In the genomic region with DNA sequence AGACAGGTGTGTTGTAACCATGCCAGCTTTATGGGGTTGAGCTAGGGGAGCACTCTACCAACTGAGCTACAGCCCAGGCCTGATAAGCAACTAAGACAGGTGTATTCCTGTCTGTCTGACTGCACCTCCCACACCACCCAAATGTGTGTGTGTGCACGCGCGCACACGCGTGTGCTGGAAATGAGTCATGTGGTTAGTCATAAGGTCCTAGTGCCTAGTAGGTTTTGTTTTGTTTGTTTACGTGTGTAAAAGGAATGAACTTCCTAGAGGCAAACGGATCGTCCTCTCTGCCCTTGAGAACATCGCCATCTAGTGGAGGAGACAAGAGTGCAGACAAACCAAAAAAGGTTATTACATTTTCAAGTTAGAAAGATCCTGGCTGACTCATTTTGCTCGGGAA, we compare ENCODE assay signal across 8 mouse cellular contexts. TPM values are rescaled to one million over a fixed set of nuclear protein-coding genes. Genes with fewer than 3 reads are reported as not detected.
DNase-seq lines count a peak whose midpoint lies in the region; ATAC-seq and TF ChIP-seq lines count a peak whose summit lies in the region.

No protein-coding gene starts in this region.

- intact Hi-C loops in gastrocnemius, adult 2 months (cut with DNase I): loop anchor here (1.0 kb wide), 1 partner anchor 228 kb away; no protein-coding TSS in a partner anchor
- intact Hi-C loops in gastrocnemius, postnatal 14 days (cut with DNase I; ENCODE audit: low total_unique reads): loop anchor here (10.0 kb wide), 1 partner anchor 339 kb away; no protein-coding TSS in a partner anchor

- H3K27me3 ChIP-seq in G1E (ENCODE audit: insufficient read depth, low read length): peaks cover 9% of the 10 kb centered on the region
- no peaks in the 10 kb centered on the region for H3K27me3 ChIP-seq in embryonic facial prominence, embryonic 10.5 days (replicated peaks; ENCODE audit: low read depth, poor library complexity, severe bottlenecking)
- no peaks in the 10 kb centered on the region for H3K27me3 ChIP-seq in limb, embryonic 14.5 days (ENCODE audit: control insufficient read depth, insufficient read depth, low read length)
- H3K27me3 ChIP-seq in midbrain, embryonic 14.5 days (ENCODE audit: control insufficient read depth, insufficient read depth, low read length): no peaks in the 10 kb centered on the region

- no peak for DNase-seq in gastrocnemius, adult 2 months
- DNase-seq in gastrocnemius, postnatal 14 days: no peak
- peak; percentile 22 for DNase-seq in G1E (ENCODE audit: low spot score)
- peak; percentile 40 for DNase-seq in embryonic facial prominence, embryonic 10.5 days (ENCODE audit: low spot score)
- peak; percentile 51 for DNase-seq in heart, postnatal 4 days
- DNase-seq in limb, embryonic 14.5 days (ENCODE audit: low spot score): peak; percentile 60
- peak; percentile 89 for DNase-seq in midbrain, embryonic 14.5 days
- DNase-seq in gastrocnemius, adult 8-10 months (ENCODE audit: low spot score in 2 of 2): no peak

- H3K9ac ChIP-seq in limb, embryonic 14.5 days (ENCODE audit: low read depth, low read length, severe bottlenecking): no peak overlapping the region
- no peak overlapping the region for H3K9ac ChIP-seq in midbrain, embryonic 14.5 days (replicated peaks; ENCODE audit: low read length)

- H3K4me1 ChIP-seq in G1E (ENCODE audit: insufficient read depth, low read depth, low read length): peaks cover 3% of the 10 kb centered on the region
- no peaks in the 10 kb centered on the region for H3K4me1 ChIP-seq in embryonic facial prominence, embryonic 10.5 days
- H3K4me1 ChIP-seq in limb, embryonic 14.5 days (ENCODE audit: control insufficient read depth, insufficient read depth, low read length): no peaks in the 10 kb centered on the region
- no peaks in the 10 kb centered on the region for H3K4me1 ChIP-seq in midbrain, embryonic 14.5 days (ENCODE audit: control insufficient read depth, insufficient read depth, low read length)

- H3K4me2 ChIP-seq in limb, embryonic 14.5 days (replicated peaks; ENCODE audit: low read depth, low read length, severe bottlenecking): no peak overlapping the region; the same call in 1 of the 2 replicates
- peak overlapping the region; percentile 19; the same call in 1 of the 2 replicates for H3K4me2 ChIP-seq in midbrain, embryonic 14.5 days (ENCODE audit: low read length)

- 17% methylated on average over 10 of the region's 10 CpGs for WGBS in embryonic facial prominence, embryonic 10.5 days
- 10% methylated on average over 10 of the region's 10 CpGs for WGBS in limb, embryonic 14.5 days
- 20% methylated on average over 10 of the region's 10 CpGs for WGBS in midbrain, embryonic 14.5 days

- peak overlapping the region; percentile 38; the same call in 1 of the 2 replicates for H3K27ac ChIP-seq in gastrocnemius, adult 2 months
- no peak overlapping the region for H3K27ac ChIP-seq in embryonic facial prominence, embryonic 10.5 days (replicated peaks)
- H3K27ac ChIP-seq in limb, embryonic 14.5 days (replicated peaks; ENCODE audit: low read depth, low read length): no peak overlapping the region
- no peak overlapping the region for H3K27ac ChIP-seq in midbrain, embryonic 14.5 days (replicated peaks; ENCODE audit: low read depth, low read length)

- H3K9me3 ChIP-seq in G1E (replicated peaks): no peaks in the 10 kb centered on the region
- no peaks in the 10 kb centered on the region for H3K9me3 ChIP-seq in embryonic facial prominence, embryonic 10.5 days
- H3K9me3 ChIP-seq in limb, embryonic 14.5 days (ENCODE audit: control insufficient read depth, low read length): no peaks in the 10 kb centered on the region
- H3K9me3 ChIP-seq in midbrain, embryonic 14.5 days (ENCODE audit: control insufficient read depth, low read length): no peaks in the 10 kb centered on the region

- no peak for TF ChIP-seq POLR2A in limb, embryonic 14.5 days (IDR thresholded peaks at IDR 0.05; ENCODE audit: borderline replicate concordance, extremely low read depth, insufficient read depth, insufficient read length)

- peak; percentile 84 for TF ChIP-seq CTCF in gastrocnemius, adult 2 months (IDR thresholded peaks at IDR 0.05)
- peak; percentile 57; the same call in 1 of the 2 replicates for TF ChIP-seq CTCF in G1E (IDR thresholded peaks at IDR 0.05; ENCODE audit: low read depth, low read length)

- ATAC-seq in G1E (ENCODE audit: extremely low read depth, insufficient number of reproducible peaks, low FRiP score, poor library complexity, severe bottlenecking): peak; percentile 72
- ATAC-seq in limb, embryonic 14.5 days (ENCODE audit: low FRiP score, low read depth): 0 out of 2 replicates have a peak, but pooled peaks have one; percentile 19
- no peak for ATAC-seq in midbrain, embryonic 14.5 days (ENCODE audit: low FRiP score, low TSS enrichment)

- H3K36me3 ChIP-seq in G1E (replicated peaks): no peaks in the 10 kb centered on the region
- no peaks in the 10 kb centered on the region for H3K36me3 ChIP-seq in embryonic facial prominence, embryonic 10.5 days (replicated peaks)
- H3K36me3 ChIP-seq in limb, embryonic 14.5 days (ENCODE audit: control insufficient read depth, insufficient read depth, low read length): no peaks in the 10 kb centered on the region
- H3K36me3 ChIP-seq in midbrain, embryonic 14.5 days (ENCODE audit: control insufficient read depth, insufficient read depth, low read length): no peaks in the 10 kb centered on the region

- H3K4me3 ChIP-seq in gastrocnemius, adult 2 months: peak overlapping the region; percentile 37
- no peak overlapping the region for H3K4me3 ChIP-seq in G1E (ENCODE audit: low read depth, low read length)
- H3K4me3 ChIP-seq in embryonic facial prominence, embryonic 10.5 days: no peak overlapping the region
- H3K4me3 ChIP-seq in limb, embryonic 14.5 days (replicated peaks; ENCODE audit: low read length): no peak overlapping the region
- no peak overlapping the region for H3K4me3 ChIP-seq in midbrain, embryonic 14.5 days (replicated peaks; ENCODE audit: low read depth, low read length)

RNA-seq across cellular contexts. Expression of a gene that starts 10.4 kb away (rescaled TPM):
- 10 to 100 TPM; 18.1 to 18.5 TPM for total RNA-seq in gastrocnemius, adult 2 months (2021)
- 10 to 100 TPM; 15.2 to 18.1 TPM for total RNA-seq in gastrocnemius, postnatal 14 days (2021)
- total RNA-seq in G1E (2014; fragmentation: Nextera tagmentation) (22.0 and 25.9 TPM in 2 replicates), G1E (2017) (28.1 and 30.8 TPM in 2 replicates)
- 6.6 and 8.5 TPM in 2 replicates for polyA plus RNA-seq in G1E (2012)
- polyA plus RNA-seq in embryonic facial prominence, embryonic 10.5 days (2016; fragmentation: Nextera tagmentation; extraction: Ambion mirVana): 20.6 and 21.3 TPM in 2 replicates
- 10 to 100 TPM; 25.4 to 29.1 TPM for total RNA-seq in heart, postnatal 4 days (2021)
- polyA plus RNA-seq in limb, embryonic 14.5 days (2012; rRNA removed): 36.9 and 38.0 TPM in 2 replicates
- 24.9 and 26.3 TPM in 2 replicates for polyA plus RNA-seq in limb, embryonic 14.5 days (2014; fragmentation: Nextera tagmentation; extraction: Ambion mirVana)
- polyA plus RNA-seq in midbrain, embryonic 14.5 days (2014; fragmentation: Nextera tagmentation; extraction: Ambion mirVana): 20.6 and 26.5 TPM in 2 replicates
- total RNA-seq in gastrocnemius, adult 8-10 months (2022): 10 to 100 TPM; 17.5 to 20.7 (median 17.7) TPM

Comparison
In these comparisons a context has a peak if more than half of its experiments do, and no peak if none do; other contexts are left out.
1. DNase-seq: peak in G1E (single experiment), embryonic facial prominence, embryonic 10.5 days (single experiment), heart, postnatal 4 days (single experiment), limb, embryonic 14.5 days (single experiment) and midbrain, embryonic 14.5 days (single experiment); none in gastrocnemius, adult 2 months (single experiment), gastrocnemius, postnatal 14 days (single experiment) and gastrocnemius, adult 8-10 months (0 of 2).